Mouse (Mus musculus): ENCODE data around the gene Mtmr12. TPM values are rescaled to one million over a fixed set of nuclear protein-coding genes. Genes with fewer than 3 reads are reported as not detected.
"Not testable (repeated sequence)": the region's sequence is repeated elsewhere in the genome, so short reads cannot be mapped to it uniquely, and the experiment has no call there.

The Mtmr12 gene
- 3.4 and 4.4 TPM in 2 replicates for total RNA-seq (2014; rRNA removed)
- 5.7 and 6.5 TPM in 2 replicates for polyA plus RNA-seq (2012; rRNA removed)

DNA sequence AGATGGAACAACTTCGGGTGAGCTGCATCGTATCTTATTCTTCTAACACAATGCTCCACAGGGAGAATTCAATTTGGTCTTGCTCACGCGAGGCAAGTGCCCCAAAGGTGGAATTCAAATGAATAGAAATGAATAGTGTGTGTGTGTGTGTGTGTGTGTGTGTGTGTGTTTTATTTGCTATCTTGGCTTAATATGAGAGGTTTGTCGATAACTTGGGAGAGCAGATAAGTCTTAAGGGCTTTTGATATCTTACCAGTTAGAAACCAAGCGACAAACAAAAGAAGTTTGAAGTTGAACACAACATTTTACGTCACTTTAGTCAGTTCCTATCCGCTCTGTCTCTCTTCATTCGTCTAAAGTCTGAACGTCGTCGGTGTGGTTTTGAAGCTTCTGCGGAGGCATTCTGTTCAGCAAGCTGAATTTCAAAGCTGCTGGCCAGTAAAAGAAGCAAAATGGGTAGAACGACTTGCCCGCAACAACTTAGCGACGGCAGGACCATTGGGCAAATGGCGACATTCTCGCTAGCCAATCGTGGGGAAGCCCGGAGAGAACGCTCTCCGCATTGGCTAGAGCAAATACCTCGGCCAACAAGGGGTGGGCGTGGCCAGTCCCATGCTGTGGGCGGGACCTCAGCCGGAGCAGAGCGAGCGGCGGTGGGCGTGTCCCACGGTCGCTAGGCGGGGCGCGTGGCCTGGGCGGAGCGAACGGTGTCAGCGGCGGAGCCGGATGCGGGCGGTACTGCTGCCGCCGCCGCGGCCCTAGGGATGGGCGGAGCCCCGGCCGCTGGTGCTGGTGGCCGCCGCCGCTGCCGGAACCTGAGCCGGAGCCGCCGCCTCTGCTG, at the start of gene Mtmr12:
Mtmr12 (plus strand) TSS at position 710 of the 841 bp plus-strand sequence.
- under 1% methylated on average over 58 of the region's 58 CpGs for WGBS

DNA sequence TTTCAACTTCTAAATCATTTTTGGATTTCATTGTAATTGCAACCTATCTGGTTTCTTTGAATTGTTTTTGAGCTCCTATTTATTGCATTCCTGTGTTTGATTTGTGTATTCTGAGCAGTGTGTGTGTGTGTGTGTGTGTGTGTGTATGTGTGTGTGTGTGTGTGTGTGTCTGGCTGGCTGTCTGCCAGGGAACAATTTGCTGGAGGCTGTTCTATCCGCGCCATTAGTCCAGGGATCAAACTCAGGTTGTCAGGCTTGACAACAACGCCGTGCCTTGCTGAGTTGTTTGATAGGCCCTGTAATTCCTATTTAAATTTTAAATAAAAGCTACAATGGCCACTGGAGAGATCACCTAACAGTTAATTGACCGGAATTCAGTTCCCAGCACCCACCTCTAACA, 26.7 kb upstream of the Mtmr12 start:
- TF ChIP-seq CTCF (IDR thresholded peaks at IDR 0.05; ENCODE audit: low read depth, low read length) (no peak), POLR2A (IDR thresholded peaks at IDR 0.05; ENCODE audit: extremely low read depth, insufficient read depth, low read length) (no peak)
- Histone ChIP-seq H3K36me3 (ENCODE audit: control insufficient read depth, insufficient read depth, low read length) (peaks cover 50% of the 10 kb centered on the region), H3K27me3 (ENCODE audit: control insufficient read depth, insufficient read depth, low read length) (no peaks in the 10 kb centered on the region), H3K27ac (replicated peaks; ENCODE audit: insufficient read depth, low read depth, low read length) (no peak overlapping the region), H3K79me2 (ENCODE audit: control insufficient read depth, insufficient read depth, low read length) (no peaks in the 10 kb centered on the region; the same call in 1 of the 2 replicates), H3K4me1 (ENCODE audit: control insufficient read depth, insufficient read depth, low read length) (no peaks in the 10 kb centered on the region), H3K4me3 (ENCODE audit: insufficient read depth, low read depth, low read length) (no peak overlapping the region), H3K9ac (ENCODE audit: low read depth, low read length) (no peak overlapping the region)
- WGBS = 71% methylated on average over 5 of the region's 5 CpGs
- DNase-seq (ENCODE audit: extremely low read depth, low read depth, low spot score) = peak; percentile 24

More for the DNA sequence above, at the start of gene Mtmr12:
- H3K27ac ChIP-seq (replicated peaks; ENCODE audit: insufficient read depth, low read depth, low read length) = peak within 1 kb of the TSS; percentile 82
- peak within 1 kb of the TSS; percentile 96 for H3K4me3 ChIP-seq (ENCODE audit: insufficient read depth, low read depth, low read length)
- H3K27me3 ChIP-seq (ENCODE audit: control insufficient read depth, insufficient read depth, low read length) = no peaks in the 10 kb centered on the region
- peak within 1 kb of the TSS; percentile 99 for H3K9ac ChIP-seq (ENCODE audit: low read depth, low read length)
- peaks cover 26% of the 10 kb centered on the region for H3K4me1 ChIP-seq (ENCODE audit: control insufficient read depth, insufficient read depth, low read length)
- TF ChIP-seq CTCF (IDR thresholded peaks at IDR 0.05; ENCODE audit: low read depth, low read length) (no peak), POLR2A (IDR thresholded peaks at IDR 0.05; ENCODE audit: extremely low read depth, insufficient read depth, low read length) (peak; percentile 68; the same call in 1 of the 2 replicates)
- peak; percentile 94 for DNase-seq (ENCODE audit: extremely low read depth, low read depth, low spot score)
- H3K79me2 ChIP-seq (ENCODE audit: control insufficient read depth, insufficient read depth, low read length) = peaks cover 20% of the 10 kb centered on the region
- no peaks in the 10 kb centered on the region for H3K36me3 ChIP-seq (ENCODE audit: control insufficient read depth, insufficient read depth, low read length)

DNA sequence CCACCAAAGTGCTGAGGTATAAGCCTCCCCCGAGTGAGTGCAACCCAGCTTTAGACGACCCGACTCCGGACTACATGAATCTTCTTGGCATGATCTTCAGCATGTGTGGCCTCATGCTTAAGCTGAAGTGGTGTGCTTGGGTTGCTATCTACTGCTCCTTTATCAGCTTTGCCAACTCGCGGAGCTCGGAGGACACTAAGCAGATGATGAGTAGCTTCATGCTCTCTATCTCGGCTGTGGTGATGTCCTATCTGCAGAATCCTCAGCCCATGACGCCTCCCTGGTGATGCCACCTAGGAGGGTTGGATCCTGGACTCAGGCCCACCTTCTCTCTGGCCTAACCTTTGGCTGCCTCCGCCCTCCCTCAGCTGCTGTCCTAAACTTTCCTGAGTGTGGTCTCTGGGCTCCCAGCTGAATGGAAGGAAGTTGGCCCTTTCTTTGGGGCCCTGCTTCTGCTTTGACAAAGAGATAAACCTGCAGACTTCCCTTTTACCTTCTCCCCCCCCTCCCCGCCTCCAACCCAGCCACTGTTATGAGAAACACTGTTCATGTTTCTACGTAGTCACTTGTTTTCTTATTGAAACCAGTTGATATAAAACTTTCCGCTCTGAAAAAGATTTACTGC, 23.5 kb upstream of the Mtmr12 start:
- DNase-seq (ENCODE audit: extremely low read depth, low read depth, low spot score); H3K27me3 ChIP-seq (ENCODE audit: control insufficient read depth, insufficient read depth, low read length); H3K79me2 ChIP-seq (ENCODE audit: control insufficient read depth, insufficient read depth, low read length); H3K9ac ChIP-seq (ENCODE audit: low read depth, low read length); H3K4me3 ChIP-seq (ENCODE audit: insufficient read depth, low read depth, low read length); H3K4me1 ChIP-seq (ENCODE audit: control insufficient read depth, insufficient read depth, low read length); H3K27ac ChIP-seq (replicated peaks; ENCODE audit: insufficient read depth, low read depth, low read length): not testable (repeated sequence)
- WGBS = 89% methylated on average over 13 of the region's 13 CpGs
- peaks cover 40% of the 10 kb centered on the region for H3K36me3 ChIP-seq (ENCODE audit: control insufficient read depth, insufficient read depth, low read length)

DNA sequence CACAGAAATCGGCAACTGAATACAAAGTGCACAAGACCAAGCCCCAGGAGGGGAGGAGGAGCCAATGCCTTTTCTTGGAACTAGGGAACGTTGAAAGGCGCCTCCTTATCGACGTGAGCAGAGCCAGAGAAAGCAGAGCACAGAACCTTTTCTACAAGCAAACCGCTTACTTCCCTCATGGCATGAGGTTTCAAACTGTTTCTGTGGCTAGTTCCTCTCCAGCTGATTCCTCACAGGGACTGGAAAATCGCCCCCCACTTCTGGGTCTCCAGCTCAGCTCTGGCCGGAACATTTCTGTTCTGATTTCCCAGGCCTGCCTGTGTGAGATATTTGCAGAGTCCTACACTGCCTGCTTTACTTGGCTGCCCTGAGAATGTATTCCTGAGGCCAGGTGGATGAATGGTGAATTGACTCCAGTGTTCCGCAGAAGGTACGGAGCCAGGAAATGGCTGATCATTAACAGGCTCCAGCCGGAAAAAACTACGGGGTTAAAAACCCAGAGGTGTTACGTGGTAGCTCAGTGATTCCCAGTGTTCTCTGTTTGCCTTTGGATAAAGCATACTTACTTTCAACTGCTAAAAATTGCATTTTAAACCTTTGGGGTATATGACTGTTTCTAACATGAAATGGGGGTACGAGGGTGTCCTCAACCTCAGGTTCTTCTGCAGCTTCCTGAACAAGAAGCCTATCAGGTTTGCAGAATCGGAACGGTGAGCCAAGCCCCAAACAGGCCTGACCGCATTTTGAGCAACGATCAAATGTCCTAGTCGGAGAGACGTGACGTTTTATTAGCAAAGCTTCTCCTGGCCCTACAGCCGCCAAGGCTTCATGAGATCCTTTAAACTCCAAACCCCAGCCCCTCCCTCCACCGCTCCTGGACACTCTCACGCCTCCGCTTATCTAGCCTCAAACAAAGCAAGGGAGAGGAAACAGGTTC, 10.7 kb upstream of the Mtmr12 start:
- peak overlapping the region; percentile 25; the same call in 1 of the 2 replicates for H3K4me3 ChIP-seq (ENCODE audit: insufficient read depth, low read depth, low read length)
- H3K36me3 ChIP-seq (ENCODE audit: control insufficient read depth, insufficient read depth, low read length) = no peaks in the 10 kb centered on the region
- no peaks in the 10 kb centered on the region for H3K79me2 ChIP-seq (ENCODE audit: control insufficient read depth, insufficient read depth, low read length)
- peak overlapping the region; percentile 41 for H3K9ac ChIP-seq (ENCODE audit: low read depth, low read length)
- no peaks in the 10 kb centered on the region for H3K27me3 ChIP-seq (ENCODE audit: control insufficient read depth, insufficient read depth, low read length)
- peaks cover 14% of the 10 kb centered on the region for H3K4me1 ChIP-seq (ENCODE audit: control insufficient read depth, insufficient read depth, low read length)
- peak overlapping the region; percentile 70 for H3K27ac ChIP-seq (replicated peaks; ENCODE audit: insufficient read depth, low read depth, low read length)
- TF ChIP-seq POLR2A (IDR thresholded peaks at IDR 0.05; ENCODE audit: extremely low read depth, insufficient read depth, low read length) (no peak), CTCF (IDR thresholded peaks at IDR 0.05; ENCODE audit: low read depth, low read length) (no peak)
- peak; percentile 93 for DNase-seq (ENCODE audit: extremely low read depth, low read depth, low spot score)
- 10% methylated on average over 25 of the region's 25 CpGs for WGBS

DNA sequence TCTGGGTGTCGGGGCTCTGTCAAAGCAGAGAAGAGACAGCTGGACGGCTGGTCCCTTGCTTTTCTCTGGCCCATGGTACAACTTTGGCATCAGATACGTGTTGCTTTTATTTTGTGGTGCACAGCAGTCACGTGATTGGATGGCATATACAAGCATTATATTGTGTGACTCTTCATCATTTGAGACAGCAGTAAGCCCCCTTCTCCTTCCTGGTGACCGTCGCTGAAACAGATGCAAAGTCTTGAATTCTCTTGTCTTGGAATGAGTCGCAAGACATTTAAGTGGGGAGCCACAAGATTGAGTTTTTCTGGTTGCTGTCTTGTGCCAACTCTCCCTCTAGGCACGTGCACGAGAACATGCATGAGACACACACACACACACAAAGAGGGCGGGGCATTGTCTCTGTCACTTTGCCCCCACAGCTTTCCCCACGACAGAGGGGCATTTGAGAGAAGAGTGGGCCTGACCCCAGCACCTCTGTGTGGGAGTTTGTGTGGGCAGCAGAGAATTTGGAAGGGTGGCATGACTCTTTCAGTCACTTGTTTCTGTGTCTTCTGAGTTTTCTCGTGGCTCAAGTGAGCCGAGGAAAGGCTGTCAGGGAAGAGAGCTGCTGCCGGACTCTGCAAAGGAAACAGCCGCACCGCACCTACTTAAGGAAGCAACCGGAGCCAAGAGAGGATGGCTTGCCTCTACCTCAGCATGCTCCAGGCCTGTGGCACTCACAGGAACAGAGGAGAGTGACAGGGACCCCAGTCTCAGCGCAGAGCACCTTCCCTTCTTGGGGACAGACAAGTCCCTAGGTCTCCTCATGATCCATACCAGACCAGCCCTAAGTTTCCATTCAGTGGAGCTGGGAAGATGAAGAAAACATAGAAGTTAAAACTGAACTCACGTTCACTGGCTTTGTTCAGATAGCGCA, 9.8 kb upstream of the Mtmr12 start:
- WGBS = 56% methylated on average over 20 of the region's 20 CpGs
- Histone ChIP-seq H3K79me2 (ENCODE audit: control insufficient read depth, insufficient read depth, low read length) (no peaks in the 10 kb centered on the region), H3K27ac (replicated peaks; ENCODE audit: insufficient read depth, low read depth, low read length) (peak overlapping the region; percentile 64), H3K27me3 (ENCODE audit: control insufficient read depth, insufficient read depth, low read length) (no peaks in the 10 kb centered on the region), H3K4me1 (ENCODE audit: control insufficient read depth, insufficient read depth, low read length) (peaks cover 14% of the 10 kb centered on the region), H3K4me3 (ENCODE audit: insufficient read depth, low read depth, low read length) (no peak overlapping the region; the same call in 1 of the 2 replicates), H3K36me3 (ENCODE audit: control insufficient read depth, insufficient read depth, low read length) (no peaks in the 10 kb centered on the region), H3K9ac (ENCODE audit: low read depth, low read length) (peak overlapping the region; percentile 41)
- no peak for DNase-seq (ENCODE audit: extremely low read depth, low read depth, low spot score)
- TF ChIP-seq CTCF (IDR thresholded peaks at IDR 0.05; ENCODE audit: low read depth, low read length) = no peak
- TF ChIP-seq POLR2A (IDR thresholded peaks at IDR 0.05; ENCODE audit: extremely low read depth, insufficient read depth, low read length) = no peak

All from liver, adult 2 months (tissue).